Mouse (Mus musculus) lung, embryonic 14.5 days (tissue): ENCODE measurements around the gene Akt1s1. TPM values are rescaled to one million over a fixed set of nuclear protein-coding genes. Genes with fewer than 3 reads are reported as not detected.

ENCODE experiments used
- ATAC-seq: fragments of 200-750 bp; cut with Nextera tagmentation; 2 replicates; pipeline ENCODE4 v1.8.0; 2017; ENCODE audit warnings: mild to moderate bottlenecking, moderate TSS enrichment, moderate library complexity; ENCODE audit not compliant: insufficient read depth
- DNase-seq: peaks from one replicate; pipeline ENCODE4 v3.0.0-alpha.2; 2015
- H3K27ac ChIP-seq: fragments of 300-500 bp; sonication (generic); 2 replicates; pipeline ENCODE4 v1.5.1; 2014; ENCODE audit warnings: low read depth, mild to moderate bottlenecking, moderate library complexity
- H3K27me3 ChIP-seq: fragments of 300-500 bp; sonication (generic); 2 replicates; pipeline ENCODE4 v1.6.1; 2014; ENCODE audit warnings: low read length, control low read depth; ENCODE audit not compliant: insufficient read depth
- H3K36me3 ChIP-seq: fragments of 300-500 bp; sonication (generic); 2 replicates; pipeline ENCODE4 v1.6.1; 2014; ENCODE audit warnings: control low read depth; ENCODE audit not compliant: insufficient read depth
- H3K4me1 ChIP-seq: fragments of 300-500 bp; sonication (generic); 2 replicates; pipeline ENCODE4 v1.6.1; 2014; ENCODE audit warnings: antibody characterized with exemption, control low read depth; ENCODE audit not compliant: insufficient read depth
- H3K4me2 ChIP-seq: fragments of 300-500 bp; sonication (generic); 2 replicates; pipeline ENCODE4 v1.6.1; 2014; ENCODE audit warnings: mild to moderate bottlenecking
- H3K4me3 ChIP-seq: fragments of 300-500 bp; sonication (generic); 2 replicates; pipeline ENCODE4 v1.5.1; 2014; ENCODE audit warnings: low read depth, low read length
- H3K9ac ChIP-seq: fragments of 300-500 bp; sonication (generic); 2 replicates; pipeline ENCODE4 v1.6.1; 2014
- H3K9me3 ChIP-seq: fragments of 300-500 bp; sonication (generic); 2 replicates; pipeline ENCODE4 v1.6.1; 2016; ENCODE audit warnings: low read depth, low read length, control low read depth
- CTCF ChIP-seq: IDR thresholded peaks from 2 replicates; pipeline ENCODE4 v1.5.1; 2016; ENCODE audit warnings: antibody characterized with exemption, low read depth
- WGBS: fragments of 180-500 bp; shearing (Covaris S2); extraction: QIAGEN DNeasy Blood & Tissue Kit; methylation state at CpG from one replicate; pipeline ENCODE4 v1.1.7; 2014; 5-methylcytosine and 5-hydroxymethylcytosine counted together
- polyA plus RNA-seq: library from polyadenylated mRNA; unstranded; fragments of >200 nt; fragmentation: Nextera tagmentation; extraction: Ambion mirVana; gene quantifications from 2 replicates; pipeline ENCODE4 v1.2.1, GENCODE M21; 2014

Akt1s1 gene
- polyA plus RNA-seq, 1 experiment from 2014 or later = 76.9 TPM

DNA sequence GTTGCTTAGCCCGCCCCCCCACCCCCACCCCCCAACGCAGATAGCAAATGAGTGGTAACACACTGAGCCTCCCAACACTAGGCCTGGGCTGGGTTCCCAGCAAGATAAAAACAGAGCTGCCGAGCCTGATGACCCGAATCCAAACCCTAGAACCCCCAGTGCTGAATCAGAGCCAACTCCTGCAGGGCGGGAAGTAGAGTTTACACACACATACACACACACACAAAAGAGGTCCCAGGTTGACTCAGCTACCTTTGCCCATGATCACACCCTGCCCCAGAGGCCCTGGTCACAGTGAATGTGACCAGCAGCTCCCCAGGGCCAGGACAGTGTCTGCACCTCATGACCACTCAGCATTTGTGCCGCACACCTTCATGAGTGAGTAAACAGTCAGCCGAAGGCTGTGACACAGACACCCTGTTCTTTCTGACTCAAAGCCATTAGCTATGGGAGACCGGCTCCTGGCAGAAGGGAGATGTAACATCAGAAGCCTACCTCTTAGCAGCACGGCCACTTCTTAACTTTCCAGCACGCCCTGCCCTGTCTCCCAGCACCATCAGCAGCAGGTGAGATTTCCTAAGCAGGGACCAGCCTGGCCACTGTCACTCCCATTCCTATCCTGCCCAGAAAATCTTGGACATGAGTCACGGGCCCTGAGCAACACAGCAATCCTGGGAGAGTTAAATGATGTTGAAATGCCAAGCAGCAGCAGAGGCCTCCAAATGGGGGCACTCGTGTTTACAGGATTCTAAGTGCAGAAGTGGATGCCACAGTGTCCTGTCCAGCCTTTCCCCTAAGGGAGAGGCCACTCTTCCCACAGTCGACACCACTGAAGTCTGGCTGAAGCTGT is 39.7 kb downstream of the Akt1s1 start:
- ATAC-seq (no peak), DNase-seq (no peak)
- H3K27me3 ChIP-seq = no peaks in the 10 kb centered on the region
- no peaks in the 10 kb centered on the region for H3K9me3 ChIP-seq
- H3K4me2 ChIP-seq = no peak overlapping the region
- H3K9ac ChIP-seq = no peak overlapping the region
- H3K4me3 ChIP-seq = no peak overlapping the region
- H3K4me1 ChIP-seq = peaks cover 9% of the 10 kb centered on the region
- H3K27ac ChIP-seq = no peak overlapping the region
- no peak for TF ChIP-seq CTCF
- 83% methylated on average over 13 of the region's 13 CpGs for WGBS
- H3K36me3 ChIP-seq = peaks cover 55% of the 10 kb centered on the region

DNA sequence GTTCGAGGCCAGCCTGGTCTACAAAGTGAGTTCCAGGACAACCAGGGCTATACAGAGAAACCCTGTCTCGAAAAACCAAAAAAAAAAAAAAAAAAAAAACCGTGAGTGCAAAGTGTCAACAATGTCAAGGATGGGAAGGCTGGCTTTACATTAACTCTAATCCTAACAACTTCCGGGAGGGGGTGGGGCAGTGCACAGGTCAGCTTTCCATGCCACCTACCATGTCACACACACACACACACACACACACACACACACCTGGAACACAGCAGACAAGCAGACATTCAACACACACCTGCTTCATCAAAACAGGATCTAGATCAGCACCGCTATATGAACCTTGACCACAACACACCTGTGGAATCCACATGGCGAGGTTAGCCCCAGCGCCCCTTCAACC is 41.4 kb downstream of the Akt1s1 start:
- H3K9me3 ChIP-seq = no peaks in the 10 kb centered on the region
- peaks cover 15% of the 10 kb centered on the region for H3K4me1 ChIP-seq
- H3K4me2 ChIP-seq = no peak overlapping the region; the same call in 1 of the 2 replicates
- no peaks in the 10 kb centered on the region for H3K27me3 ChIP-seq
- H3K27ac ChIP-seq = no peak overlapping the region
- no peak overlapping the region for H3K4me3 ChIP-seq
- no peak overlapping the region for H3K9ac ChIP-seq
- TF ChIP-seq CTCF = no peak
- 73% methylated on average over 6 of the region's 7 CpGs for WGBS
- DNase-seq (no peak), ATAC-seq (no peak)
- peaks cover 41% of the 10 kb centered on the region for H3K36me3 ChIP-seq

DNA sequence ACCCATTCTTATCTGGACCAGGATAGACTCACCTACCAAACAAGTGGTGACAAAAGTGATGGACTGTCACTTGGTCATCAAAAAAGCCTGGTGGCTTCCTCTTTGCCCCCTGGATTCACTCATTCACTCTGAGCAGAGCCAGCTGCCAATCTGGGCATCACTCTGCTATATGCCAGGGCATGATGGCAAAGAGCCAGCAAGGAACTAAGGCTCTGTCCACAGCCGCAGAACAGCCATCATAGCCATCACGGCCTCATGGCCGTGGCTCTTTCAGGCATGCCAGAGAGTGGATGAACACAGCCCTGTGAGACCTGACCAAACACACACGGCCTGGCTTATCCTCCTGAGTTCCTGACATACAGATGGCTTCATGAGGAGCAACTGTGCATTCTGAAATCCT is 41.9 kb downstream of the Akt1s1 start:
- ATAC-seq = no peak
- no peak for TF ChIP-seq CTCF
- Histone ChIP-seq H3K4me3 (peak overlapping the region; percentile 82; the same call in 1 of the 2 replicates), H3K27me3 (no peaks in the 10 kb centered on the region), H3K4me2 (peak overlapping the region; percentile 83; the same call in 1 of the 2 replicates), H3K4me1 (peaks cover 16% of the 10 kb centered on the region), H3K27ac (no peak overlapping the region), H3K36me3 (peaks cover 35% of the 10 kb centered on the region), H3K9ac (0 out of 2 replicates have a peak overlapping the region, but pooled peaks have one; percentile 86), H3K9me3 (no peaks in the 10 kb centered on the region)
- DNase-seq = no peak
- 76% methylated on average over 4 of the region's 4 CpGs for WGBS

DNA sequence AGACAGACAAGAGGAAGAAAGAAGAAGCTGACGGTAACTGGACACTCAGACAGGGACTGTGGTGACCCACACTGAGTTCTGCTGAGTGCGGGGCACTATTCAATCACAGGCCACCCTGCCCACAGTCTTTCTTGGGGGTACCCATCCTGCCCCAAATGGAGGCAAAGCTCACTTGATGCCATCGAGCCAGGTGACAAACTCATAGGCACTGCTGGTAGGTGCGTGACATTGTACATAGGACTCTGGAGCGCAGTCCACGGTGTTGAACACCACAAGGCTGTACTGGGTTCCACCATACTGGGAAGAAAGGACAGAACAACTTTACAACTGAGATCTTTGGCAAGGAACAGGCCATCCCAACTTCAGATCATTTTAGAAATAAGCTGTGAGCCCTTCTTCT is 42.8 kb downstream of the Akt1s1 start:
- Histone ChIP-seq H3K9me3 (no peaks in the 10 kb centered on the region), H3K4me3 (peak overlapping the region; percentile 82), H3K36me3 (peaks cover 27% of the 10 kb centered on the region), H3K27me3 (no peaks in the 10 kb centered on the region), H3K9ac (peak overlapping the region; percentile 86), H3K4me2 (peak overlapping the region; percentile 83), H3K27ac (peak overlapping the region; percentile 93; the same call in 1 of the 2 replicates), H3K4me1 (peaks cover 19% of the 10 kb centered on the region)
- 12% methylated on average over 6 of the region's 6 CpGs for WGBS
- no peak for TF ChIP-seq CTCF
- ATAC-seq (no peak), DNase-seq (no peak)

DNA sequence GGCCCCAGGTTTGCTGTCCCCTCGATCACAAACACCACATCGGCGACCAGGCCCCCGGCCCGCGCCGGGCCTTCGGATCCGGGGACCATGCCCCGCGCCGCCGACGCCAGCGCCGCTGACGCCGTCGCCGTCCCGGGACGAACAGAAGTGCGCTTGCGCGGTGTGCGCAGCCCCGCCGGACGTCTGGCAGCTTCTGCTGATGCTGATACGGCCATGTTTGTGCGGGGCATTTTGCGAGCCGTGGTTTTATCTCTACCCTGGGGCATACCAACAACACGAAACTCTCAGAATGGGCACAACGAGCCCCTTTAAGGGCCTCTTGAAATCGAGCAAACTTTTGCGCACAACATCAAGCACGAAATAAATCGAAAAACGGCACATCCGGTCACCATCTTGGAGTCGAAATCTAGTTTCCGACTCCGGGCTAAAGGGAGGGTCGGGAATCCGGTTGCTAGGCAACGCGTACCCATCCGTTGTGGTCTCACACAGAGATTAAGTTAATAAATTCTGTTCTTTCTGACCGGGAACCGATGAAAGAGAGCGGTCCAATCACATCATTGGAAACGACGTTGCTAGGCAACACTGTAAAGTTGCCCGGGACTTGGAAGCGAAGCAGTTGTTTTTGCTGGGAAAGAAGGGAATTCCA is 43.6 kb downstream of the Akt1s1 start, which contains the start of gene Med25:
Gene Med25, minus strand, starts transcription at position 437 of the 646 bp plus-strand sequence.
- Histone ChIP-seq H3K27me3 (no peaks in the 10 kb centered on the region), H3K9me3 (no peaks in the 10 kb centered on the region), H3K9ac (peak within 1 kb of the TSS; percentile 86), H3K4me2 (peak within 1 kb of the TSS; percentile 83), H3K4me3 (peak within 1 kb of the TSS; percentile 82), H3K36me3 (peaks cover 20% of the 10 kb centered on the region), H3K27ac (peak within 1 kb of the TSS; percentile 93), H3K4me1 (peaks cover 22% of the 10 kb centered on the region)
- ATAC-seq (peak; percentile 78), DNase-seq (peak; percentile 99)
- WGBS = under 1% methylated on average over 55 of the region's 56 CpGs
- no peak for TF ChIP-seq CTCF

DNA sequence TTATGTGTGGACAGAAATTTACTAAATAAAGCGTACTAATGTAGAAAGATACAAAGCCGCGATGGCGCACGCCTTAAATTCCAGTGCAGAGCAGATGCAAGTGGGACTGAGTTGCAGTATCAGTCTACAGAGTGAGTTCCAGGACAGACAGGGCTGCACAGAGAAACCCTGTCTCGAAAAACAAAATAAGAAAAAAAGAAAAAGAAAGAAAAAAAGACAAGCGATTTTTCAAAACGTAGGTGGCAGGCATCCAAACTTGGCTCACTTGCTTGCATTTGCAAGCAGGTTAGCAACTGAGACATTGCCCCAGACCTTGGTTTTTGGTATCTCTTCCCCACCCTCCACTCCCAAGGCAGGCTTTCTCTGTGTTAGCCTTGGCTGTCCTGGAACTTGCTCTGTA is 44.4 kb downstream of the Akt1s1 start:
- Histone ChIP-seq H3K9ac (no peak overlapping the region; the same call in 1 of the 2 replicates), H3K4me3 (peak overlapping the region; percentile 82), H3K27ac (peak overlapping the region; percentile 93), H3K4me1 (peaks cover 22% of the 10 kb centered on the region), H3K4me2 (peak overlapping the region; percentile 83), H3K36me3 (peaks cover 17% of the 10 kb centered on the region), H3K27me3 (no peaks in the 10 kb centered on the region), H3K9me3 (no peaks in the 10 kb centered on the region)
- TF ChIP-seq CTCF = no peak
- no peak for ATAC-seq
- 7% methylated on average over 8 of the region's 8 CpGs for WGBS
- DNase-seq = peak; percentile 66

DNA sequence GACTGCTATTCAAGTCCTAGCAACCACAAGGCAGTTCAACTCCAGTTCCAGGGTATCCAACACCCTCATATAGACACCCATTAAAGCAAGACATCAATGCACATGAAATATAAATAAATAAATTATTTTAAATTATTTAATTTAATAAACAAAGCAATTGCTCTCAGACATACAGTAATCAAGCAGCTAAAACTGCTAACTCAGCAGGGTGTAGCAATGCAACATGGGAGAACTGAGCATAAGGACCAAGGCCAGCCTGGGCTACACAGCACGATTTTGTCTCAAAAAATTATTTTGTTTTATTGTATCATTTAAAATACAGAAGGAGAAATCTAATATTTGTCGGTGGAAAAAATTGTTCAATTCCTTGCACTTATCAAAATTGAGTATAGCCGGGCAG is 45.4 kb downstream of the Akt1s1 start:
- H3K4me2 ChIP-seq = no peak overlapping the region
- DNase-seq = no peak
- TF ChIP-seq CTCF = no peak
- 84% methylated on average over 3 of the region's 3 CpGs for WGBS
- no peak overlapping the region for H3K4me3 ChIP-seq
- H3K9me3 ChIP-seq = no peaks in the 10 kb centered on the region
- peaks cover 22% of the 10 kb centered on the region for H3K4me1 ChIP-seq
- no peaks in the 10 kb centered on the region for H3K27me3 ChIP-seq
- H3K36me3 ChIP-seq = peaks cover 14% of the 10 kb centered on the region
- peak overlapping the region; percentile 93; the same call in 1 of the 2 replicates for H3K27ac ChIP-seq
- H3K9ac ChIP-seq = no peak overlapping the region
- no peak for ATAC-seq
